Mouse (Mus musculus) MEL (cell line): ENCODE results near the gene Sgk2. TPM values are rescaled to one million over a fixed set of nuclear protein-coding genes. Genes with fewer than 3 reads are reported as not detected.
A peak's percentile ranks its signal among the peaks of the same experiment; 100 is the strongest.

Experiments used
- DNase-seq: peaks from one replicate; pipeline ENCODE4 v3.0.0; 2011; ENCODE audit warnings: low read depth, low spot score
- H3K27ac ChIP-seq: 2 replicates; pipeline ENCODE4 v1.5.1; 2012; ENCODE audit warnings: low read depth, mild to moderate bottlenecking, control low read depth, low read length, moderate library complexity; ENCODE audit not compliant: control insufficient read depth
- H3K27me3 ChIP-seq, 2 experiments: fragments of 150-350 bp in 1 of 2; sonication (generic) in 1 of 2; 2 replicates each; pipeline ENCODE4 v1.6.1; 2012; ENCODE audit warnings: low read length in 2 of 2, mild to moderate bottlenecking in 2 of 2, improper control_type of control experiment in 1 of 2, moderate library complexity in 1 of 2; ENCODE audit not compliant: insufficient read depth in 2 of 2, control insufficient read depth in 1 of 2
- H3K36me3 ChIP-seq, 2 experiments: 2 replicates each; pipeline ENCODE4 v1.6.1; 2012 to 2014; ENCODE audit warnings: low read length in 2 of 2, improper control_type of control experiment in 1 of 2, inconsistent platforms in 1 of 2, mild to moderate bottlenecking in 1 of 2; ENCODE audit not compliant: insufficient read depth in 2 of 2, control insufficient read depth in 1 of 2
- H3K4me1 ChIP-seq, 2 experiments: fragments of 150-350 bp in 1 of 2; sonication (generic) in 1 of 2; 2 replicates each; pipeline ENCODE4 v1.6.1; 2012; ENCODE audit warnings: low read length in 2 of 2, improper control_type of control experiment in 1 of 2, mild to moderate bottlenecking in 1 of 2; ENCODE audit not compliant: insufficient read depth in 2 of 2, control insufficient read depth in 1 of 2
- H3K4me3 ChIP-seq, 2 experiments: fragments of 150-350 bp in 1 of 2; sonication (generic) in 1 of 2; 2 replicates each; pipeline ENCODE4 v1.5.1; 2012; ENCODE audit warnings: low read depth in 2 of 2, low read length in 2 of 2, mild to moderate bottlenecking in 2 of 2, moderate library complexity in 2 of 2, control low read depth in 1 of 2, improper control_type of control experiment in 1 of 2; ENCODE audit not compliant: control insufficient read depth in 1 of 2, insufficient read depth in 1 of 2
- H3K79me2 ChIP-seq: 2 replicates; pipeline ENCODE4 v1.6.1; 2012; ENCODE audit warnings: mild to moderate bottlenecking, low read length, moderate library complexity; ENCODE audit not compliant: control insufficient read depth, poor library complexity, insufficient read depth
- H3K9ac ChIP-seq: 2 replicates; pipeline ENCODE4 v1.6.1; 2012; ENCODE audit warnings: low read depth, mild to moderate bottlenecking, control low read depth, low read length, moderate library complexity; ENCODE audit not compliant: control insufficient read depth, poor library complexity, severe bottlenecking
- H3K9me3 ChIP-seq: fragments of 150-350 bp; sonication (generic); replicated peaks from 2 replicates; pipeline ENCODE4 v1.6.1; 2012; ENCODE audit warnings: mild to moderate bottlenecking, low read length, improper control_type of control experiment, moderate library complexity; ENCODE audit not compliant: insufficient read depth
- BHLHE40 ChIP-seq: IDR thresholded peaks from 2 replicates; pipeline ENCODE4 v1.6.1; 2012; ENCODE audit warnings: low read depth, mild to moderate bottlenecking, inconsistent platforms, low read length, improper control_type of control experiment, borderline replicate concordance
- CHD1 ChIP-seq: IDR thresholded peaks from 2 replicates; pipeline ENCODE4 v1.6.1; 2012; ENCODE audit warnings: low read depth, mild to moderate bottlenecking, inconsistent platforms, low read length, improper control_type of control experiment
- CTCF ChIP-seq, 3 experiments: IDR thresholded peaks in 2 of 3; conservative IDR thresholded peaks in 1 of 3; 2 replicates each; pipeline ENCODE4 v1.5.1; 2011 to 2012; ENCODE audit warnings: low read length in 3 of 3, low read depth in 2 of 3, mild to moderate bottlenecking in 2 of 3, improper control_type of control experiment in 1 of 3, inconsistent platforms in 1 of 3, mixed read lengths in 1 of 3, moderate library complexity in 1 of 3; ENCODE audit not compliant: control insufficient read depth in 1 of 3, insufficient read depth in 1 of 3, poor library complexity in 1 of 3, severe bottlenecking in 1 of 3
- EP300 ChIP-seq, 2 experiments: IDR thresholded peaks; 2 replicates each; pipeline ENCODE4 v1.6.1; 2011; ENCODE audit warnings: improper control_type of control experiment in 2 of 2, low read length in 2 of 2, low read depth in 1 of 2, mild to moderate bottlenecking in 1 of 2
- HCFC1 ChIP-seq: IDR thresholded peaks from 2 replicates; pipeline ENCODE4 v1.6.1; 2012; ENCODE audit warnings: low read depth, mild to moderate bottlenecking, inconsistent platforms, low read length, improper control_type of control experiment, moderate library complexity
- MEF2A ChIP-seq: IDR thresholded peaks from 2 replicates; pipeline ENCODE4 v1.6.1; 2014; ENCODE audit warnings: low read depth, mild to moderate bottlenecking, inconsistent platforms, low read length, improper control_type of control experiment; ENCODE audit not compliant: poor library complexity, insufficient replicate concordance, severe bottlenecking; ENCODE audit errors: extremely low read depth
- MXI1 ChIP-seq: IDR thresholded peaks from 2 replicates; pipeline ENCODE4 v1.6.1; 2011; ENCODE audit warnings: mild to moderate bottlenecking, low read depth, low read length, improper control_type of control experiment
- NELFE ChIP-seq: IDR thresholded peaks from 2 replicates; pipeline ENCODE4 v1.6.1; 2011; ENCODE audit warnings: low read depth, low read length, improper control_type of control experiment
- RAD21 ChIP-seq: IDR thresholded peaks from 2 replicates; pipeline ENCODE4 v1.6.1; 2011; ENCODE audit warnings: mild to moderate bottlenecking, low read depth, low read length, improper control_type of control experiment
- RCOR1 ChIP-seq: IDR thresholded peaks from 2 replicates; pipeline ENCODE4 v1.6.1; 2012; ENCODE audit warnings: low read depth, mild to moderate bottlenecking, inconsistent platforms, low read length, improper control_type of control experiment
- SMC3 ChIP-seq: IDR thresholded peaks from 2 replicates; pipeline ENCODE4 v1.6.1; 2011; ENCODE audit warnings: low read depth, low read length, improper control_type of control experiment
- TAL1 ChIP-seq: IDR thresholded peaks from 2 replicates; pipeline ENCODE4 v1.6.1; 2012; ENCODE audit warnings: mild to moderate bottlenecking, inconsistent platforms, low read length, moderate library complexity, mixed read lengths
- TBP ChIP-seq: IDR thresholded peaks from 2 replicates; pipeline ENCODE4 v1.8.0; 2011; ENCODE audit warnings: low read depth, low read length, improper control_type of control experiment
- USF1 ChIP-seq: IDR thresholded peaks from 2 replicates; pipeline ENCODE4 v1.6.1; 2014; ENCODE audit warnings: low read depth, mild to moderate bottlenecking, inconsistent platforms, low read length, improper control_type of control experiment, moderate library complexity
- USF2 ChIP-seq, 2 experiments: IDR thresholded peaks; 2 replicates each; pipeline ENCODE4 v1.6.1; 2011 to 2012; ENCODE audit warnings: improper control_type of control experiment in 2 of 2, low read length in 2 of 2, borderline replicate concordance in 1 of 2, inconsistent platforms in 1 of 2, low read depth in 1 of 2, mild to moderate bottlenecking in 1 of 2; ENCODE audit not compliant: insufficient read depth in 1 of 2
- ZC3H11A ChIP-seq: IDR thresholded peaks from 2 replicates; pipeline ENCODE4 v1.6.1; 2012; ENCODE audit warnings: low read depth, mild to moderate bottlenecking, inconsistent platforms, low read length, improper control_type of control experiment
- ZKSCAN1 ChIP-seq: IDR thresholded peaks from 2 replicates; pipeline ENCODE4 v1.6.1; 2012; ENCODE audit warnings: low read depth, mild to moderate bottlenecking, inconsistent platforms, low read length, improper control_type of control experiment, moderate library complexity
- ZMIZ1 ChIP-seq: IDR thresholded peaks from 2 replicates; pipeline ENCODE4 v1.6.1; 2012; ENCODE audit warnings: low read depth, mild to moderate bottlenecking, inconsistent platforms, low read length, improper control_type of control experiment, moderate library complexity
- polyA plus RNA-seq, 2 experiments: library from polyadenylated mRNA; stranded (reverse) in 1 of 2; unstranded in 1 of 2; fragments of >175 nt in 1 of 2; fragments of >200 nt in 1 of 2; gene quantifications; 2 replicates each; pipeline versions ENCODE4 v1.2.1 to v1.2.4; 2012; ENCODE audit warnings: low replicate concordance in 2 of 2, low read depth in 1 of 2; ENCODE audit not compliant: insufficient read length in 2 of 2, insufficient read depth in 1 of 2, missing spikeins in 1 of 2
- total RNA-seq: library from RNA; depleted of rRNA; stranded (reverse); fragments of 300-350 nt; gene quantifications from 2 replicates; pipeline ENCODE4 v1.2.3, GENCODE M21; 2012

Gene Sgk2
- total and polyA plus RNA-seq, 3 experiments, result not detected

DNA sequence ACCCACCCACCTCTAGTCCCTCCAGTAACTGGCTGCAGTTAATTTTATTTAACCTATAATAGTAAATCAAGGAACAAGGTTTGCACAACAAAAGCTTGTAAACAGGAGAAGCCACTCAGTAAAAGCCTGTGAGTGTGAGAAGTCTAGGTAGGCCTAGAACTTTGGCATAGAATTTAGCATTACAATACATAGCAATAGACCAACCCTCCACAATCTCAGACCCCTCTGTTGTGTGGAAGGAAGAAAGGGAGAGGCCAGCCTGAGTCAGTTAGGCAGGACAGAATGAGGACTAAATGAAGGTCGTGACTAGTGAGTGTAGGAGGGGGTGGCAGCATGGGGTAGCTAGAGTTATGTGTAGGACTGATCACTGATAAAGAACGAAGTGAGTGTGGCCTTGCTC is 44.6 kb downstream of the Sgk2 start:
- H3K36me3 ChIP-seq, result peaks cover 0 to 7% of the 10 kb centered on the region in 2 experiments; a peak in 3 of 4 replicates
- no peak overlapping the region for H3K27ac ChIP-seq
- H3K4me1 ChIP-seq, result no peaks in the 10 kb centered on the region
- DNase-seq, result no peak
- H3K9ac ChIP-seq, result no peak overlapping the region
- no peaks in the 10 kb centered on the region for H3K27me3 ChIP-seq
- H3K79me2 ChIP-seq, result no peaks in the 10 kb centered on the region
- no peak overlapping the region for H3K4me3 ChIP-seq
- TF ChIP-seq MXI1, result no peak
- H3K9me3 ChIP-seq, result no peaks in the 10 kb centered on the region

DNA sequence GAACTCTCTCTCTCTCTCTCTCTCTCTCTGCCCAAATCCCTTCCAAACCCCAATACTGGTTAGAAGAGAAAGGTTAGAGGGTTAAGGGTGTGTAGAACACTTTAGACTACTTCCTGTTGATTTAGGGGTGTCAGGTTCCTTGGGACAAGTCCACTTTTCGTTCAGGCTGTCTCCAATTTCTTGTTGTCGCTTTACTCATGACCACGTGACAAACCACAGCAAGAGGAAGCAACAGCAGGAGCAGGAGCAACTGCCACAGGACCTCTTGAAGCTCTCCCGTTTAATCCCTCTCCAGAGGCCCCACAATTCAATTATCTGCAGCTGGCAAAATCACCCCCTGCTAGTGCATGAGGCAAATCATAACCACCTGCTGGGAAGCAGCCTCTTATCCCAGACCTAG is 45.5 kb downstream of the Sgk2 start:
- Histone ChIP-seq H3K36me3 (peaks cover 0 to 9% of the 10 kb centered on the region in 2 experiments; a peak in 3 of 4 replicates), H3K27ac (no peak overlapping the region), H3K4me3 (no peak overlapping the region), H3K4me1 (no peaks in the 10 kb centered on the region), H3K9me3 (no peaks in the 10 kb centered on the region), H3K27me3 (no peaks in the 10 kb centered on the region), H3K9ac (no peak overlapping the region), H3K79me2 (no peaks in the 10 kb centered on the region)
- TF ChIP-seq MEF2A (no peak), BHLHE40 (no peak), CHD1 (no peak), TAL1 (no peak), RCOR1 (no peak), SMC3 (no peak), NELFE (no peak)
- DNase-seq, result peak; percentile 28

DNA sequence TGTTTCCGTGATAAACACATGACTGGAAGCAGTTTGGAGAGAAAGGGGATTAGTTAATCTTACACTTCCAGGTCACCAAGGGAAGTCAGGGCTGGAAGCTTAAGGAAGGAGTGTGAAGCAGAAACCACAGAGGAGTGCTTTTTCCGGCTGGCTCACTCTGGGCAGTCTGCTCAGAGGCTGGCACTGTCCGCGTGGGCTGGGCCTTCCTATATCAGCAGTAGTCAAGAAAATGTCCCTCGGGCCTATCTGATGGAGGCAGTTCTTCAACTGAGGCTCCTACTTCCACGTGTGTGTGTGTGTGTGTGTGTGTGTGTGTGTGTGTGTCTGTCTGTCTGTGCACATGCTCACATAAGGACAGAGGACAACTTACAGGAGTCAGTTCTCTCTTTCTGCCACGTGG is 52.8 kb downstream of the Sgk2 start:
- H3K4me3 ChIP-seq, result no peak overlapping the region
- H3K27ac ChIP-seq, result no peak overlapping the region
- H3K4me1 ChIP-seq, result no peaks in the 10 kb centered on the region
- H3K36me3 ChIP-seq, result peaks cover 0 to 10% of the 10 kb centered on the region in 2 experiments; a peak in 2 of 4 replicates
- no peaks in the 10 kb centered on the region for H3K27me3 ChIP-seq
- H3K9ac ChIP-seq, result no peak overlapping the region
- H3K9me3 ChIP-seq, result no peaks in the 10 kb centered on the region
- DNase-seq, result peak; percentile 16
- TF ChIP-seq USF2 (IDR thresholded peaks at IDR 0.05; ENCODE audit: borderline replicate concordance in 1 of 2, insufficient read depth in 1 of 2, low read depth in 1 of 2, low read length in 2 of 2) (no peak), EP300 (IDR thresholded peaks at IDR 0.05; ENCODE audit: low read depth in 1 of 2, low read length in 2 of 2) (no peak), SMC3 (no peak), HCFC1 (no peak), NELFE (no peak), ZMIZ1 (no peak), MEF2A (no peak), TBP (no peak), USF1 (no peak), TAL1 (no peak), RAD21 (no peak), ZC3H11A (no peak), ZKSCAN1 (no peak), CTCF (IDR thresholded peaks at IDR 0.05 in 2 of 3, conservative IDR thresholded peaks at IDR 0.05 in 1 of 3; ENCODE audit: control insufficient read depth in 1 of 3, insufficient read depth in 1 of 3, low read depth in 2 of 3, low read length in 3 of 3, poor library complexity in 1 of 3, severe bottlenecking in 1 of 3) (no peak)
- no peaks in the 10 kb centered on the region for H3K79me2 ChIP-seq
